Mouse (Mus musculus) fat pad, adult 2 months (tissue): ENCODE data around the gene Ikzf4.

ENCODE experiments used
- DNase-seq: peaks from one replicate; pipeline ENCODE4 v3.0.0-alpha.2; 2011; ENCODE audit warnings: low read depth, low spot score; ENCODE audit errors: extremely low read depth

The Ikzf4 gene

GRCm38 (mm10) chr10:128645111-128646011, at the start of gene Ikzf4:
Gene Ikzf4 (minus strand): TSS chr10:128645991.
- no peak for DNase-seq

GRCm38 (mm10) chr10:128695411-128695991, 49.7 kb upstream of the Ikzf4 start:
- no peak for DNase-seq

GRCm38 (mm10) chr10:128674469-128675008, 28.7 kb upstream of the Ikzf4 start:
- no peak for DNase-seq

- DNase-seq: no peak
Measured at GRCm38 (mm10) chr10:128673763-128674468, 28.1 kb upstream of the Ikzf4 start, which contains the start of gene Suox. Gene Suox (minus strand): TSS chr10:128674073.

GRCm38 (mm10) chr10:128671148-128671547, 25.4 kb upstream of the Ikzf4 start:
- DNase-seq: no peak

- no peak for DNase-seq
Measured at GRCm38 (mm10) chr10:128668790-128669672, 23.2 kb upstream of the Ikzf4 start.

GRCm38 (mm10) chr10:128665806-128666205, 20.0 kb upstream of the Ikzf4 start:
- DNase-seq: no peak

GRCm38 (mm10) chr10:128665307-128665706, 19.5 kb upstream of the Ikzf4 start:
- no peak for DNase-seq

- DNase-seq: no peak
Measured at GRCm38 (mm10) chr10:128664808-128665207, 19.0 kb upstream of the Ikzf4 start.

- DNase-seq: no peak
Measured at GRCm38 (mm10) chr10:128663441-128664220, 17.8 kb upstream of the Ikzf4 start.

GRCm38 (mm10) chr10:128662465-128662864, 16.7 kb upstream of the Ikzf4 start:
- no peak for DNase-seq

- DNase-seq: no peak
Measured at GRCm38 (mm10) chr10:128659490-128659889, 13.7 kb upstream of the Ikzf4 start.

- no peak for DNase-seq
Measured at GRCm38 (mm10) chr10:128657844-128658243, 12.1 kb upstream of the Ikzf4 start.

- no peak for DNase-seq
Measured at GRCm38 (mm10) chr10:128656731-128657130, 10.9 kb upstream of the Ikzf4 start.

GRCm38 (mm10) chr10:128655254-128655653, 9.5 kb upstream of the Ikzf4 start:
- DNase-seq: no peak

GRCm38 (mm10) chr10:128653866-128654265, 8.1 kb upstream of the Ikzf4 start:
- DNase-seq: no peak

GRCm38 (mm10) chr10:128646139-128647089, 623 bp upstream of the Ikzf4 start:
- no peak for DNase-seq

- no peak for DNase-seq
Measured at GRCm38 (mm10) chr10:128642749-128643148, 3.0 kb downstream of the Ikzf4 start.
